Mouse (Mus musculus): Measurements from ENCODE around the gene Gm5617. TPM values are rescaled to one million over a fixed set of nuclear protein-coding genes. Genes with fewer than 3 reads are reported as not detected.

The Gm5617 gene
- polyA plus RNA-seq, 1 experiment from 2014 or later: 30.0 TPM

GRCm38 (mm10) chr9:48480411-48481213 lies 14.6 kb upstream of the Gm5617 start, which contains the start of gene Rexo2:
Gene Rexo2, minus strand, starts transcription at chr9:48480623.
- peak; percentile 99 for ATAC-seq
- H3K4me1 ChIP-seq (ENCODE audit: control insufficient read depth, insufficient read depth, low read length): 0 out of 2 replicates have a peak, but pooled peaks cover 4% of the 10 kb centered on the region
- H3K9me3 ChIP-seq (ENCODE audit: control insufficient read depth, low read length): no peaks in the 10 kb centered on the region
- H3K9ac ChIP-seq (ENCODE audit: low read depth, low read length): peak within 1 kb of the TSS; percentile 82
- H3K36me3 ChIP-seq (ENCODE audit: control insufficient read depth, insufficient read depth, low read length): peaks cover 4% of the 10 kb centered on the region; the same call in 1 of the 2 replicates
- peak within 1 kb of the TSS; percentile 90 for H3K4me2 ChIP-seq (ENCODE audit: low read depth, low read length)
- H3K4me3 ChIP-seq (ENCODE audit: low read length): peak within 1 kb of the TSS; percentile 70
- no peak within 1 kb of the TSS for H3K27ac ChIP-seq (ENCODE audit: low read length)
- WGBS: under 1% methylated on average over 49 of the region's 49 CpGs
- H3K27me3 ChIP-seq (replicated peaks; ENCODE audit: control insufficient read depth, insufficient read depth, low read length): no peaks in the 10 kb centered on the region

GRCm38 (mm10) chr9:48481214-48482134 lies 13.8 kb upstream of the Gm5617 start:
- 33% methylated on average over 20 of the region's 20 CpGs for WGBS
- 0 out of 2 replicates have a peak overlapping the region, but pooled peaks have one; percentile 9 for H3K9ac ChIP-seq (ENCODE audit: low read depth, low read length)
- no peak for ATAC-seq

GRCm38 (mm10) chr9:48495548-48495932 lies 298 bp downstream of the Gm5617 start:
- H3K4me3 ChIP-seq (ENCODE audit: low read length): peak overlapping the region; percentile 82
- H3K4me2 ChIP-seq (ENCODE audit: low read depth, low read length): peak overlapping the region; percentile 77
- H3K4me1 ChIP-seq (ENCODE audit: control insufficient read depth, insufficient read depth, low read length): peaks cover 10% of the 10 kb centered on the region; the same call in 1 of the 2 replicates
- 2% methylated on average over 34 of the region's 34 CpGs for WGBS
- peaks cover 6% of the 10 kb centered on the region; the same call in 1 of the 2 replicates for H3K36me3 ChIP-seq (ENCODE audit: control insufficient read depth, insufficient read depth, low read length)
- peak; percentile 76 for ATAC-seq
- H3K27me3 ChIP-seq (replicated peaks; ENCODE audit: control insufficient read depth, insufficient read depth, low read length): no peaks in the 10 kb centered on the region
- no peaks in the 10 kb centered on the region for H3K9me3 ChIP-seq (ENCODE audit: control insufficient read depth, low read length)
- peak overlapping the region; percentile 82 for H3K27ac ChIP-seq (ENCODE audit: low read length)
- H3K9ac ChIP-seq (ENCODE audit: low read depth, low read length): peak overlapping the region; percentile 95

More at GRCm38 (mm10) chr9:48481214-48482134, 13.8 kb upstream of the Gm5617 start:
- Histone ChIP-seq H3K4me2 (ENCODE audit: low read depth, low read length) (peak overlapping the region; percentile 90), H3K4me3 (ENCODE audit: low read length) (peak overlapping the region; percentile 70), H3K27me3 (replicated peaks; ENCODE audit: control insufficient read depth, insufficient read depth, low read length) (no peaks in the 10 kb centered on the region), H3K27ac (ENCODE audit: low read length) (no peak overlapping the region), H3K36me3 (ENCODE audit: control insufficient read depth, insufficient read depth, low read length) (peaks cover 4% of the 10 kb centered on the region; the same call in 1 of the 2 replicates), H3K9me3 (ENCODE audit: control insufficient read depth, low read length) (no peaks in the 10 kb centered on the region), H3K4me1 (ENCODE audit: control insufficient read depth, insufficient read depth, low read length) (0 out of 2 replicates have a peak, but pooled peaks cover 4% of the 10 kb centered on the region)

DNA sequence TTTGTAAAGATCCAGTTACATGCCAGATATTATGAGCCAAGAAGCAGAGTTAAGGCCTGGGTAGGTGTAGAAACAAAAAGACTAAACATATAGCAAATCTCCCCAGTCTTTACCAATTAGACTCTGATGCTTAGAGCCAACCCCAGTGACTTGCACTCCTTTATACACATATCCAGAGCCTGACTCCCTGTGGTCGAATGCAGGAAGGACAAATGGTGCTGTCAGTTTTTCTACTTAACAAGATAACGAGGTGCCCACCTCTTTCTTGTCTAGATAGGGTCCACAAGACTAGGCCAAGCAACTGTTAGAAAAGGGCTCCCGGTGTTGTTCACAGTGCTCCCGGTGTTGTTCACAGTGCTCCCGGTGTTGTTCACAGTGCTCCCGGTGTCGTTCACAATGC lies 6.0 kb downstream of the Gm5617 start:
- no peaks in the 10 kb centered on the region for H3K27me3 ChIP-seq (replicated peaks; ENCODE audit: control insufficient read depth, insufficient read depth, low read length)
- 81% methylated on average over 7 of the region's 7 CpGs for WGBS
- no peak overlapping the region for H3K27ac ChIP-seq (ENCODE audit: low read length)
- no peak overlapping the region for H3K4me3 ChIP-seq (ENCODE audit: low read length)
- H3K4me1 ChIP-seq (ENCODE audit: control insufficient read depth, insufficient read depth, low read length): no peaks in the 10 kb centered on the region
- H3K4me2 ChIP-seq (ENCODE audit: low read depth, low read length): no peak overlapping the region
- no peaks in the 10 kb centered on the region for H3K36me3 ChIP-seq (ENCODE audit: control insufficient read depth, insufficient read depth, low read length)
- H3K9me3 ChIP-seq (ENCODE audit: control insufficient read depth, low read length): no peaks in the 10 kb centered on the region
- H3K9ac ChIP-seq (ENCODE audit: low read depth, low read length): no peak overlapping the region
- no peak for ATAC-seq

- no peak for ATAC-seq
- WGBS: 63% methylated on average over 2 of the region's 2 CpGs
- Histone ChIP-seq H3K9ac (ENCODE audit: low read depth, low read length) (no peak overlapping the region), H3K4me3 (ENCODE audit: low read length) (no peak overlapping the region), H3K4me2 (ENCODE audit: low read depth, low read length) (no peak overlapping the region), H3K4me1 (ENCODE audit: control insufficient read depth, insufficient read depth, low read length) (no peaks in the 10 kb centered on the region), H3K36me3 (ENCODE audit: control insufficient read depth, insufficient read depth, low read length) (no peaks in the 10 kb centered on the region), H3K9me3 (ENCODE audit: control insufficient read depth, low read length) (no peaks in the 10 kb centered on the region), H3K27me3 (replicated peaks; ENCODE audit: control insufficient read depth, insufficient read depth, low read length) (no peaks in the 10 kb centered on the region), H3K27ac (ENCODE audit: low read length) (no peak overlapping the region)
These were observed 7.8 kb downstream of the Gm5617 start for GRCm38 (mm10) chr9:48503001-48503400.

- no peaks in the 10 kb centered on the region for H3K36me3 ChIP-seq (ENCODE audit: control insufficient read depth, insufficient read depth, low read length)
- H3K9me3 ChIP-seq (ENCODE audit: control insufficient read depth, low read length): no peaks in the 10 kb centered on the region
- no peaks in the 10 kb centered on the region for H3K4me1 ChIP-seq (ENCODE audit: control insufficient read depth, insufficient read depth, low read length)
- 70% methylated on average over 8 of the region's 8 CpGs for WGBS
- no peak overlapping the region for H3K27ac ChIP-seq (ENCODE audit: low read length)
- no peaks in the 10 kb centered on the region for H3K27me3 ChIP-seq (replicated peaks; ENCODE audit: control insufficient read depth, insufficient read depth, low read length)
- no peak overlapping the region for H3K4me2 ChIP-seq (ENCODE audit: low read depth, low read length)
- no peak for ATAC-seq
- H3K4me3 ChIP-seq (ENCODE audit: low read length): no peak overlapping the region
- H3K9ac ChIP-seq (ENCODE audit: low read depth, low read length): no peak overlapping the region
These were observed 9.6 kb downstream of the Gm5617 start for GRCm38 (mm10) chr9:48504741-48505365.

GRCm38 (mm10) chr9:48510134-48510533 lies 14.9 kb downstream of the Gm5617 start:
- Histone ChIP-seq H3K9me3 (ENCODE audit: control insufficient read depth, low read length) (no peaks in the 10 kb centered on the region), H3K9ac (ENCODE audit: low read depth, low read length) (no peak overlapping the region), H3K4me3 (ENCODE audit: low read length) (no peak overlapping the region), H3K4me2 (ENCODE audit: low read depth, low read length) (no peak overlapping the region), H3K27ac (ENCODE audit: low read length) (no peak overlapping the region), H3K27me3 (replicated peaks; ENCODE audit: control insufficient read depth, insufficient read depth, low read length) (no peaks in the 10 kb centered on the region), H3K36me3 (ENCODE audit: control insufficient read depth, insufficient read depth, low read length) (no peaks in the 10 kb centered on the region), H3K4me1 (ENCODE audit: control insufficient read depth, insufficient read depth, low read length) (no peaks in the 10 kb centered on the region)
- 84% methylated on average over 5 of the region's 5 CpGs for WGBS
- ATAC-seq: no peak

DNA sequence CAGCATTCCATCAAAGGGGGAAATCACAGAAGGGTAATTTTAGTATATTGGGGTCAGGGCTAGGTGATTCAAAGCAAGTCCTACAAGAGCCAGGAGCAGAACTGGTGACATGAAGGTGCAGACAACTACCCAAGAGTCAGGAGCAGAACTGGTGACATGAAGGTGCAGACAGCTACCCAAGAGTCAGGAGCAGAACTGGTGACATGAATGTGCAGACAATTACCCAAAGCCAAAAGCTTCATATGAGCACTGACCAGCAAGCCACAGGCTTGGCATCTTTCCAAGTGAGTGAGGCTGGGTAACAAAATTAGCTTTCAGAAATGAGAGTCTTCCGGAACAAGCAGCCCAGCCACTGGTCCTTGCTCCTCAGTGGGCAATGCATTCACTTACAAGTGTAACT lies 20.1 kb downstream of the Gm5617 start:
- no peaks in the 10 kb centered on the region for H3K27me3 ChIP-seq (replicated peaks; ENCODE audit: control insufficient read depth, insufficient read depth, low read length)
- 40% methylated on average over 1 of the region's 1 CpGs for WGBS
- H3K4me3 ChIP-seq (ENCODE audit: low read length): no peak overlapping the region
- no peak for ATAC-seq
- no peak overlapping the region for H3K9ac ChIP-seq (ENCODE audit: low read depth, low read length)
- no peaks in the 10 kb centered on the region for H3K4me1 ChIP-seq (ENCODE audit: control insufficient read depth, insufficient read depth, low read length)
- no peak overlapping the region for H3K4me2 ChIP-seq (ENCODE audit: low read depth, low read length)
- H3K9me3 ChIP-seq (ENCODE audit: control insufficient read depth, low read length): no peaks in the 10 kb centered on the region
- no peak overlapping the region for H3K27ac ChIP-seq (ENCODE audit: low read length)
- H3K36me3 ChIP-seq (ENCODE audit: control insufficient read depth, insufficient read depth, low read length): no peaks in the 10 kb centered on the region
